Mouse (Mus musculus): Measurements from ENCODE around the gene Sdhb. TPM values are rescaled to one million over a fixed set of nuclear protein-coding genes. Genes with fewer than 3 reads are reported as not detected.

The Sdhb gene
- total RNA-seq, 2 experiments from 2014 or later, result 271 to 305 TPM

- DNase-seq (ENCODE audit: low spot score in 2 of 2), result no peak
Observed at GRCm38 (mm10) chr4:140947487-140948440, 13.2 kb upstream of the Sdhb start.

DNA sequence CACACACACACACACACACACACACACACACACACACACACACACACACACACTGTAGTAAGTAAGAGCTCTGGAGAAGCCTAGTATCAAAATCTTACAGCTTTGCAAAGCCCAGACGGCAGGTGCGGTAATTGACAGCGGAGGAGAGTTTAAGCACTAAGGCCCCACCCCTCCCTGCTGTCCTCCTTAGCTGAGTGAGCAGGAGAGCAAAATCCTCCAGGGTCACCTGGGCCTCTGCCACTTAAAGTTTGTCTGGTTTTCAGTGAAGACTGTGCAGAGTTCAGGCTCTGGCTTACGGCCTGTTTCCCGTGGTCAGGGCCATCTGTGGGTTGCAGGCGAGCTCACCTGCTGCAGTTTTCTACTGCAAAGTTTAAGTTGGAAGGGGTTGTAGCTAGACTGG lies 12.5 kb upstream of the Sdhb start:
- DNase-seq (ENCODE audit: low spot score in 2 of 2), result no peak

GRCm38 (mm10) chr4:140949052-140949451 lies 12.0 kb upstream of the Sdhb start:
- DNase-seq (ENCODE audit: low spot score in 2 of 2), result no peak

DNA sequence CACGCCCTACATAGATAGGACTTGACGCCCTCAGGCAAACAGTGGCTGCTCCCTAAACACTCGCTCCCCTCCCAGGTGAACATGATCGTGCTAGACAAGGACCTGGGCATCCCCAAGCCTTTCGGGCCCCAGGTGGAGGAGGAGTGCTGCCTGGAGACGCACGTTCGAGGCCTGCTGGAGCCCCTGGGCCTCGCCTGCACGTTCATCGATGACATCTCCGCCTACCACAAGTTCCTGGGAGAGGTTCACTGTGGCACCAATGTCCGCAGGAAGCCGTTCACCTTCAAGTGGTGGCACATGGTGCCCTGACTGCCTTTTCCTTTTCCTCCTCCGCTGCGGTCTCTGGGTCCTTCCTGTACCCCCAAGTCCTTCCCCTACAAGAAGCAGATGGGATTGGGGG lies 11.4 kb upstream of the Sdhb start:
- no peak for DNase-seq (ENCODE audit: low spot score in 2 of 2)

- no peak for DNase-seq (ENCODE audit: low spot score in 2 of 2)
Observed at GRCm38 (mm10) chr4:140950574-140950973, 10.4 kb upstream of the Sdhb start.

DNA sequence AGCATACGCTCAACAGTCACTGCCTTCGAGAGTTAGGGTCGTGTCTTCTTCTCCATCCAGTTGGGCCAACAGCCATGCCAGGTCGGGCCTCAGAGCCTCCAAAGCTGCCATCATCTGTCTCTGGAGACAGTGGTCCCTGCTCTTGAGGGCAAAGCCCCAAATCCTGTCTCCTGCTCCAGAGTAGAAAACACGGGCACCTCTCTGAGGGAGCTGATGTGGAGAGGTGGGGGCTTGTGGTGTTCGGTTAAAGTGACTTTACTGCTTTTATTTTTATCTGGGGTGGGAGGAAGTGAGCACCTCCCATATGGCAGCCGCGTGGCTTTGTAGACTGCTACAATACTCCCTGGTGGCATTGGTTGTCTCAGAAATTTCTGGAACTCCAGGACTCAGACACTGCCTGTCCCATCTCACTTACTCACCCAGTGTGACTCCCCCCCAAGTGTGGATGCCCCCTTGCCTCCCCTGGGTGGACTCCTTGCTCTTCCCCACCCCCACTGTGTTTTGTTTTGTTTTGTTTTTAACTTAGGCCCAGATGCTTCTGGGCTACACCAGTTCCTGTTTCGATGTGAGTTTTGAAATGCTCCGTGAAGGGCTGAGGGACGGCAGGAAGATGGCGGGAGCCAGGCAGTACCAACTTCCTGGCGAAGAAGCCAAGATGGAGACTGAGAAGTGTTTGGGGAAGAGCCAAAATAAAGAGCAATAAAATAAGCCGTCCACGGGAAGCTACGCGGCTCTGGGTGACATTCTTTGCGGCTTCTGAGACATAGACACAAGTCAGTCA lies 9.0 kb upstream of the Sdhb start:
- DNase-seq (ENCODE audit: low spot score in 2 of 2), result no peak

DNA sequence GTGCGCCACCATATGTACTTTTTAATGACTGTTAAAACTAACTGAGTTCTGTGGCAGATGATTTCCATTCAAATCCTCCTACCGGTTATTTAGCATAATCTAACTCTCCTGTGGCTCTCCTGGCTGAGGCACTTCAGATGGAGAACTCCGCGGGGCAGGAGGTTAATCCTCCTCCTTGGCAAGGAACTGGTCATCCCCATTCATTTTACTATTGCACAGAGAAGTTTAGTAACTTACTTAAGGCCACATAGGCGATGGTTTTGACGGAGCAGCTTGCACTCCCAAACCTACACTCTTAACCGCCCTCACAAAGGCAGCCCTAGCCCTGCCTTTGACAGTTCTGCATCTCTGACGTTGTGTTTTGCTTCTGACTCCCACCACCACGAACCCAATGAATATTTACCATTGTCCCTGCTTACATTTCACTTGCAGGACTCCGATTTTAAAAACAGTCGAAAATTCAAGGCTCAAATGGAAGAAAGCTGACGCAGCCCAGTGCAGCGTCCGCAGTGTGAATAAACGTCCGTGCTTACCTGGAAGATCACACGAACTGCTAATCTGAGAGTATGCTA lies 3.8 kb upstream of the Sdhb start:
- no peak for DNase-seq (ENCODE audit: low spot score in 2 of 2)

- DNase-seq (ENCODE audit: low spot score in 2 of 2), result peak in 1 of 2 experiments; percentile 55
Observed at GRCm38 (mm10) chr4:140957725-140958124, 3.3 kb upstream of the Sdhb start.

DNA sequence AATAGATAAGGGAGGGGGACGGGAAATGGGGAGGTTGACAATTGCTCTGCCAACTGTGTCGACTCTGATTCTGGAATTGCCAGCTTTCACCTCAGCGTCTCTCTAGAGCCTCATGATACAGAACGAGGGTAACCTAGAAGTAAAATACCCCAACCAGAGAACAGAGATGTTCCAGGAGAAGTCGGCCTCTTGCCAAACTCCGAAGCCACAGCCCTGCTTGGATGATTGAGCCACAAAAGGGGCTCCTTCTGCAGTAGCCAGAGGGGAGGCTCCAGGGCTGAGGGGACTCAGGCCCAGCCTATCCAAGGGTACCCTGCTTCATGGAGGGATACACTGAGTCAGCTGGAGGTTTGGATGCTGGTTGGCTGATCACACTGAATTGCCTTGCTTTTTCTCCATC lies 2.7 kb upstream of the Sdhb start:
- DNase-seq (ENCODE audit: low spot score in 2 of 2), result no peak

- DNase-seq (ENCODE audit: low spot score in 2 of 2), result no peak
Observed at GRCm38 (mm10) chr4:140959128-140959679, 1.8 kb upstream of the Sdhb start.

DNA sequence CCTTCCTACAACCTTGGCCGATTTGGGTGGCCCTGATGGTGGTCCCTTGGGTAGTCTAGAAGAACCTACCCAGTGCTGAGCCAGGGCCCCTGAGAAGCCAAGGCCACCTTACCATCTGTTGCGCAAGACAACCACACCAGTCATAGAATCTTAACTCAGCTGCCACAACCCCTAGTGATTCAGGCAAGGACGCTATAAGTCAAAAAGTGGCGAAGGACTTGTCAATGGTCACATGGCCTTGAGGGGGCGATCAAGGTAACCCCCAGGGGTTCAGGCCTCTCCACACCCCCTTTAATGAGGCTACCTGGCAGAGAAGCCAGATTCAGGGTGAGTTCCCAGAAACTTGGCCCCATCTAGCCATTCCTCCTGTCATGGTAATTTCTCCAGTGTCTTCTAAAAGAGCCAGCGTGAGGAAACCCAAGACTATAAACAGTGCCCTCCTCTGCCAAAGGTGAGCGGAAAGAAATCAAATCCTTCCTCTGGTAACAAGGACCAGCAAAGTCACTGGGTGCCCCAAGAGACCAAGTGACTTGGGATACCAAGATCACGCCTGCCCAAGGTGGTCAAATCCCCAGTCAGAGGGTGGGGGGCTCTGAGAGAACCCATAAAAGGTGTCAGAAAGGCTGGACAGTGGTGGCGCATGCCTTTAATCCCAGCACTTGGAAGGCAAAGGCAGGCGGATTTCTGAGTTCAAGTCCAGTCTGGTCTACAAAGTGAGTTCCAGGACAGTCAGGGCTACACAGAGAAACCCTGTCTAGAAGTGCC lies 1.1 kb upstream of the Sdhb start:
- no peak for DNase-seq (ENCODE audit: low spot score in 2 of 2)

DNA sequence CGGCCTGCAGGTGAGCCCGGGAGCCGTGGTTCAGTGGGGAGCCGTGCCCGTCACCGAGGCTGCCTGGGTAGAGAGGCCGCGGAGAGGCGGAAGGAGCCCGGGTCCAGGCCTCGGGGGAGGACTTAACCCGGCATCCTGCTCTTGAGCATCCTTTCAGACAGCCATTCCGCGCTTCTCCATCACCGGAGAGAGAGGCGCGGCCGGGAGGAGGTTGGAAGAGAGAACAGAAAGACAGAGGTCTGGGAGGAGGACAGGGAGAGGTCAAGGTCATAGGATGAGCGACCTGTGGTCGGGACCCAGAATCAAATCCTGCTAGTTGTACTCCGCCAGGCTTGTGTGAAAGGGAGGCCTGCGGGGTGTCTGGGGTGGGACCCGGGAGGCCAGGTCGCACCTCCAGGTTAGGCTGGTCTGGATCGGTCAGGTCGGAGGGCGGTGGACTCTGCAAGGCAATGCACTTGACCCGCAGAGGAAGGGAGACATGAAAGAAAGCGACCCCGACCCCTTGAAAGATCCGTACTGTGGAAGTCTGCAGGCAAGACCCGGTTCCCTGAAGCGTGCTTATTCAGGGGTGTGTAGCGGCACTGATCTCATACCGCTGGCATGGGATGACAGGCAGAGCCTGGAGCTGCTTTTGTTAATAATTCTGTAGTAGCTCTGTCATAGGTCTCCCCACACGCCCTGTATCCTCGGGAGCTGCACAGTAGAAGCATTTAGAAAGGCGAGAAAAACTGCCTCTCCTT lies 634 bp downstream of the Sdhb start:
- no peak for DNase-seq (ENCODE audit: low spot score in 2 of 2)

DNA sequence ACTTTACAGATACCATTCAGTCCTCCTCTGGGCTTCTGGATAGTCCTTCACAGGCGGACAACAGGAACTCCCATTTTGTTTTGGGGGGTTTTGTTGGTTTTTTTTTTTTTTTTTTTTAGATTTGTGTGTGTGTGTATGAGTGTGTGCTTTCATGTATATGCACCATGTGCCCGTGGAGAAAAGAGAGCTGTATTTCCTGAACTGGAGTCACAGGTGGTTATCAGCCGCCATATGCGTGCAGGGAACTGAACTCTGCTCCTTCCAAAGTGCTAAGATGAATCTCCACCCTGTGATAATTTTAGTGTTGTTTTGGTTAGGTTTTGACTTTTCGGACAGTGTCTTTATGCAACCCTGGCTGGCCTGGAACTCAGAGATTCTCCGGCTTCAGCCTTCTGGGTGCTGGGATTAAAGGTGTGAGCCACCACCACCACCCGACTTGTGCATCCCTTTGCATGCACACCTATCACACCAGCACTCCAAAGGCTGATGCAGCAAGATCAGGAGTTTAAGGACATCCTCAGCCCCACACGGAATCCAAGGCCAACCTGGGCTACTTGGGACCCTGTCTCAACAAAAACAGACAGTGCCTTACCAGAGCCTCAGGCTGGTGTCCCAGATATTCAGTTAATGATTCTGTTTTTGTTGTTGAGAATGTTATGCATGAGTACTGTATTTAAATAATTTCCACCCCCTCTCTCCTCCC lies 1.4 kb downstream of the Sdhb start:
- no peak for DNase-seq (ENCODE audit: low spot score in 2 of 2)

GRCm38 (mm10) chr4:140962950-140963349 lies 1.9 kb downstream of the Sdhb start:
- DNase-seq (ENCODE audit: low spot score in 2 of 2), result peak in 1 of 2 experiments; percentile 64

DNA sequence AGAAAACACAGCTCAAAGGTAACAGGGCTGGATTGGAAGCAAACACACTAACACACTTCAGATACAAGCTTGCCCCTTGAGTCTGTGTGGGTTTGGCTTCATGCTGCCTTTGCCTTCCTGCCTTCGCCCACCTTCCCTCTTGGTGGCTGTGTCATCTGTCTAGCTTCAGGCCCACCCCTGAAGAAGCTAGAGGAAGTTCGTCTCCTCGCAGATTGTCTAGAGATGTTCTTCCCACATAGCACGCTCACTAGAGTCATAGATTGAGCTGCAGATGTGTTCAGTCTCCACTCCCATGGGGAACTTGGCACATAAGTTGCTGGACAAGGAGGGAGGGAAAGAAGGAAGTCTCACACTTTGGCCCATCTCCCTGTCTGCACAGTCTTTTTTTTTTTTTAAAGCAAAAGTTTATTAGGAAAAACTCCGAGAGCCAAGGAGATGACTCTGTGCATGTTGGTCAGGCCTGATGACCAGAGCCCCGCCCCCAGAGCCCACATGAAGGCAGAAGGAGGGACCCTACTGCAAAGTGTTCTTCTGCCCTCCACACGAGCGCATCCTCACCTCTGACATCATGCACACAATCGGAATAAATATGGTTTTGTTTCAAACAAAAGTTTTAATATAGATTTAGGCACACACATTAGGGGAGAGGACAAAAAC lies 3.1 kb downstream of the Sdhb start:
- no peak for DNase-seq (ENCODE audit: low spot score in 2 of 2)

DNA sequence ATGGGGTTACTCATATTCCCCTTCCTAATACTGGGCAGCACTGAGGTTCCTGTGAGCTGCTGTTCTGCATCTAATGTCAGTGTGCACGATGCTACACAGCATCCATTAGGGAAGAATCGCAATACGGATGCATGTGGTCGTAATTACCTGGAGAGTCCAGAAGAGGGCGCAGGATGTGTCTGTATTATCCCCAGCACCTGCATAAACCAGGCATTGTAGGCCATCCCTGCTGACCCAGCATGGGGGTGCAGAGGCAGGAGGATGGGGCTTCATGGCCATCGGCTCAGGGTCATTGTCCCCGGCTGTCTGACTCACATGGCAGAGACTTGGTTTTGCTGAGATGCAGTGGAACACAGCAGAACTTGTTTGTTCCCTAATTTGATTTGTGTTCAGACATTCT lies 3.6 kb downstream of the Sdhb start:
- DNase-seq (ENCODE audit: low spot score in 2 of 2), result peak in 1 of 2 experiments; percentile 72

DNA sequence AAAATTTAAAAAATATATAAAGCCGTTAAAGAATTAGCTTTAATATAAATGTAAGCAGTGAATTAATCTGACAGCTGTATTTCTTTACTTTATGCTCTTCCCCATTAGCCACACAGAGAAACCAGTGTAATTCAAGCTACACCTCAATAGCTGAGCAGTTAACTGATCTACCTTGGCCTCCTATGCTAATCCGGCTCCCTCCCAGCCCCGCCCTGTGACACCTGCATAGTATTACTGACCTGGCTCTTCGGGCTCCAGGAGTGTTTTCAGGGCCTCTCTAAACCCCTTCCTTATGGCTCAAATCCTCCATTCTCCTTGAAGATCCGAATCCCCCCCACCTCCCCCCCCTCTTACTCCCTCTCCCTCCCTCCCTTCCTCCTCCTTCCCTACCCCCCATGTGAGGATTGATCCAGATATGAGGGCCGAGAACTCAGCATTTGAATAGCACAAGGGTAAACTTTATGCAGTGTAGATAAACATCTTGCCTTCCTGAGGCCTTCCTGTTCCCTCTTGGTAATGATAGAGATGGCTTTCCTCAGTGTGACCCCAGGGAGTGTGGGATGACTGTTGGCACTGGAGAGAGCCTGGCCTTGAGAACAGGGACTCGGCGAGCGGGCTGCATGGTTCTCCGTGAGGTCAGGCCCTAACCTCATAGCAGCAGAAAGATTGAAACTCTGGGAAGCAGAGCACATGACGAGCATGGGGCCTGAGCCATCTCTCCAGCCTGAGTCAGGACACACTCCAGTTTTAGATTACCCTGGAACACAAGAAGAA lies 6.6 kb downstream of the Sdhb start:
- no peak for DNase-seq (ENCODE audit: low spot score in 2 of 2)

DNA sequence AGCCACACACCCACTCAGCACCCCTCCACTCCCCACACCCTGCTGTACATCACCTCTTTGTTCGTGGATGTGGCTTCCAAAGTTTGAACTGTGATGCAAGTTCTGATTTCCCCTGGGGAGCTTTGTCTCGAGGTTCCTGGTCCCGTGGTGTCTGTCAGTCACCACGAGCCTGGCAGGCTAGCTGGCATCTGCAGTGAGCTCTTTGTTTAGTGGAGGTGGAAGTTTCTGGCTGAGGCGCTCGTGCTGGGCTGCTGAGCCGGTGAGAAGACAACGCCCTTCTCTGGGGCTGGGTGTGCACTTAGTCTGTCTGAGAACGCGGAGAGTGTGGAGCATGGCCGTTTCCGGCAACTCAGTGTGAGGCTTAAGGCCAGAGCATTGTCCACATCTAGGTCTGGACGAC lies 10.7 kb downstream of the Sdhb start:
- no peak for DNase-seq (ENCODE audit: low spot score in 2 of 2)
